Mouse (Mus musculus) bone marrow, adult 2 months (tissue): Measurements from ENCODE around the gene Eno3.

Experiments used
- CTCF ChIP-seq: fragments of 200-500 bp; IDR thresholded peaks from 2 replicates; pipeline ENCODE4 v1.5.1; 2011; ENCODE audit warnings: low read length, control low read depth; ENCODE audit not compliant: control insufficient read depth, insufficient read depth
- POLR2A ChIP-seq: fragments of 200-500 bp; IDR thresholded peaks from 2 replicates; pipeline ENCODE4 v1.6.1; 2011; ENCODE audit warnings: low read depth, mild to moderate bottlenecking, control low read depth, low read length, borderline replicate concordance; ENCODE audit not compliant: control insufficient read depth

- TF ChIP-seq CTCF (no peak), POLR2A (no peak)
Observed at GRCm38 (mm10) chr11:70660571-70660970, 3.6 kb downstream of the Eno3 start.
